Mouse (Mus musculus) cerebellum, adult 11-12 months (tissue): Measurements from ENCODE around the gene Clk4.

Source experiments
- DNase-seq: peaks from one replicate; pipeline ENCODE4 v3.0.0; 2022

The Clk4 gene

DNA sequence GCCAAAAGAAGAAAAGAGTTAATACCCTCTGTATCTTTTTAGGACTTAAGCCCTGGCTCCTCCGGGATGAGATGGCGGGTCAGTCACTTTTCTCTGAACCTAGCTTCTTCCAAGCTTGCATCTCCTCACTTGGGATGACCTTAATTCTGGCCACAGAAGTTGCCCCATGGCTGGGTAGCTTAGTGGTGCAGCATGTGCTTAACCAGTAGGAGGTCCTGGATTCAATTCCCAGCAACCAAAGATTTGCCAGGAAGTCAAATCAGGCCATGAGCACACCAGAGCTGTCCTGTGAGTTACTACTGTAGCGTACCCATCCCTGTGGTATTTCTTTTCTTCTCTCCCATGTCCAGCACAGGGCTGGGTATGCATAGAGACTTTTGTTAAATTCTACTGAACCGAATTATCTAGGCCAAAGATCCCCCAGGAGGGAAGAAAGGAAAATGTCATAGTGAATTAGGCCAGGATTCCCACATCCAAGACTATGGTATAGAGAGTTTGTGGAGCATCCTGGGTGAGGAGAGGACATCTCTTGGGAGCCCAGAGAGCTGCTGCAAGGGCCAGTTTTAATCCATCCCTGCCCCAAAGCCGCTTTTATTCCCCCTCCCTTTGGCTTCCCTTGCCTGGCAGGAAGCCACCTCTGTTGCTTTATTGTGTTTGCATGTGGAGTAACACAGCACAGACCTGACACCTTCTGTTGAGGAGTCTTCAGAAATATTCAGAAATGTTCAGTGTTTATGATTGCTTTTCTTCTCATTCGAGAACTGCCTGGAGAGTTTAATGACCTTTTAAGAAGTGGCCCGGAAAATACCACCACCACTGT lies 54.7 kb downstream of the Clk4 start:
- peak; percentile 26 for DNase-seq

DNA sequence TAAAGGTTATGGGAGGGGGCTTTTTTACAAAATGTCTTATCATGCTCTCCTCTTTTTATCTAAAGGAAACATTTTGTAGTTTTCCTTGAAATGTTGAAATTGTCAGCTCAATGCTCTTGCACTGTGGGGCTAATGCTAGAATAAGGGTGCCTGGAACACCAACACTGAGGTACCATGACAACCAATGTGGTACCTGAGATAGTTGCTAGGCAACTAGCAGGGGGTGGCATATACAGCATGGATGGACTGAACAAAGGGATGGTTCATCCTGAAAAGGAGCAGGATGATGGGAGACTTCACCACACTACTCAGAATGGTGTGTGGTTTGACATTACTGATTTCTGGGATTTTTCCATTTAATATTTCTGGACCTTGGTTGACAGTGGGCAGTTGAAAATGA lies 59.1 kb downstream of the Clk4 start:
- DNase-seq: no peak

DNA sequence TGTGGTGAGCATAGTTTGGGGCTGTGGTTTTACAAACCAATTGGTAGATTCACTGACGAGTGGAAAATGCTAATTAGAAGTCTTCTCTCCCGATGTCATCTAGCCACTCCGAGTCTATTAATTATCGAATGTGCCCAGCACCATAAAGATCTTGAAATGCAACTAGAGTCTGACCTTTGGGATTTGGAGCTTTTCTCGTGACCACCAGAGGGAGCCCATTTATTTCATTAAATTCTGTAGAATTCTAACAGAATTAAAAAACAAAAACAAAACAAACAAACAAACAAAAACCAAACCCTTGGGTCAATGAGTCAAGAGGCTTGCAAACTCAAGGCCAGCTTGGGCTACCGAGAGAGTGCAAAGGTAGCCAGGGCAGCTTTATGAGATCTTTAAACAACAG lies 65.4 kb downstream of the Clk4 start:
- DNase-seq: no peak

DNA sequence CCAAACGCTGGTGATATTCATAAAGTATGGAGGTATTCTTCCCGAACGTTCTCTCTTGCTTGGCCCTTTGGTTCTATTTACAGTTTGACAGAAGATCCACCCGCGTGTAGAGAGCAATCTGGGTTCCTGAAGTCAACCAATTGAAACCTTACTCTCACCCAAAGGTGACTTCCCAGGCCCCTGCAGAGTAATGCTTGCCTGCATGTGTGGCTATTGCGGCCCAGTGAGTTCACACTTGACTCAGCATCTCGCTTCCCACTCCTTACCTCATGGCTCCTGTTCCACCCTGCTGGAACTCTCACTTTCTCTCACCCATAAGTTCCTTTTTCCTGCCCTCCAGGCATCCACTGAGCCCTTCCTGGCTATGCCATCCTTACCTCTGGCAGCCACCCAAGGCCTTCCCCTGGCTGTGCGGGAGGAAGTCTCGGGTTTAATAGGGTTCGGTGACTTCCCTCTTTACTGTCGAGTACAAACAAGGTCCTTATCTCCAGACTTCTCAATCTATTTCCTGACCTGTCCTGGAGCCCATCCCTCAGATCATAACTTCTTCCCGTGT lies 66.9 kb downstream of the Clk4 start:
- no peak for DNase-seq

DNA sequence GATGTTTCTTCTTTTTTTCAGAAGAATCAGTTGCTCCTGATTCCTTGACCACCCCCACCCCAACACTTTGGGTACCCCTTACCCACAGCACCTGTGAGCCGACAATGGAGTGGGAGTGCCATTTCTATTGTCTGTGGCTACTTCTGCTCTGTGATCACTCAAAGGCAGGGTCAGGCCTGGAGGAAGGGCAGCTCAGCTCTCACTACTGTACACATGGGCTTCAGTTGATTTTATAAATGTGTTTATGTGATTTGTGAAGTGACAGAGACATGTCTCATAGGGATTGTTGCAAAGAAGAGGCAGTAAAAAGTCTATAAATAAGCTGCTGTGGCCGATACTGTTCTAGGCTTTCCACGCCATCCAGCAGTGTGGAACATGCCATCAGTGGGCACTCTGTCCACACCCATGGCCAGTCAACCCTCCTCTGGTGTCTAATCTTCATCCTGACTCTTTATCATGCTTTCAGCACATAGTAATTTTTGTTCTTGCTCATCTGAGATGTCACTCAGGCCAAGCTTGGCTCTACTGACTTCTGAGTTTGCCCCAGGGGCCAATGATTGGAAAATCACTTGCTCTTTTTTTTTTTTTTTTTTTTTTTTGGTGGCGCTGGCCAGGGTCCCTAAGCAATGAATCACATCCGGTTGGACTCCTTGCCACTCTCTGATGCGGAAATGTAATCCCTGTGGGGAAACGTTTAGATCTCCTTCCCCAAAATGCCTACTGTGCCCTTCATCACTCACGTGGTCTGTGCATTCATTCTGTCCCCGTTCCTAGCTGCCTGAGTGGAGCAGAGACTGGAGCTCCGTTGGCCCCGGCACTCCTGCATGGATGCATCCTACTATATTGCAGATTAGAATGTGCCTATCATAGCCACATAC lies 68.5 kb downstream of the Clk4 start:
- no peak for DNase-seq
